Mouse (Mus musculus) G1E (cell line): ENCODE measurements around the gene Ddi2.

ENCODE experiments used
- CTCF ChIP-seq: IDR thresholded peaks from 2 replicates; pipeline ENCODE4 v1.5.1; 2012; ENCODE audit warnings: low read depth, low read length, inconsistent platforms, mixed read lengths
- GATA1 ChIP-seq: IDR thresholded peaks from 2 replicates; pipeline ENCODE4 v1.6.1; 2012; ENCODE audit warnings: borderline replicate concordance, low read length, inconsistent platforms, mixed read lengths
- TAL1 ChIP-seq: conservative IDR thresholded peaks from 2 replicates; pipeline ENCODE4 v1.6.1; 2012; ENCODE audit warnings: low read depth, low read length, inconsistent platforms, mixed read lengths

GRCm38 (mm10) chr4:141669898-141670712 is 53.1 kb downstream of the Ddi2 start:
- TF ChIP-seq CTCF (no peak), GATA1 (no peak), TAL1 (no peak)
